Comparison of ENCODE assay signal across 18 mouse cellular contexts in the genomic region with DNA sequence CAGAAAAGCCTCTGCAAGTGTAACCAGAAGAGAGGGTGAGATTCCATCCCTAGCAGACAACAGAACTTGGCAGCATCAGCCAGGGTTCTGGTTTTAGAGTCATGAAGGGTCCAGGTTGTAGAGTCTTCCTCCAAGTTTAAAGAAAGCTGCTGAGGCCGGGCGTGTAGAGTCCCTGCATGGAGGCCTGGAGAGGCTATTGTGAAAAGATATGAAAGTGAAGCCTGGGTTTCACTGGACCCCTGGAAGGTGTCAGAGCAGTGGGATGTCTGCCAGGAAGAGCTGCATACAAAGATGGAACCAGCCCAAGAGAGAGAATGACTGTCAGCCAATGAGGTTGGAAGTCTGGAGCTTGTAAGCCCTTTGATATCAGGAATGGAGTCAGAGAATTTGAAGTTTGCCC.
DNase-seq lines count a peak whose midpoint lies in the region; TF ChIP-seq lines count a peak whose summit lies in the region.
"Had no signal": no experiment of that assay in that cellular context is flagged by ENCODE, and none has a peak within 500 bp of the region (broad histone marks: within the 10 kb centered on the region; RNA-seq: fewer than 3 reads in every experiment).

No protein-coding gene starts in this region.

- peak; percentile 43 to 44 for DNase-seq in cerebellum, postnatal 10 days
- no peak for DNase-seq in cerebellum, adult 8-10 months
- DNase-seq in left cerebral cortex, postnatal 4 days, result peak; percentile 6
- DNase-seq in left cerebral cortex, adult 8-10 months (ENCODE audit: low spot score in 2 of 2), result no peak
- DNase-seq in lung, postnatal 10 days, result peak; percentile 26
- DNase-seq in lung, adult 2 months, result no peak
- DNase-seq: adrenal gland, adult 8-10 months; adrenal gland, postnatal 25 days; cerebellum, adult 11-12 months; cerebellum, adult 9-11 months; gastrocnemius, postnatal 10 days; gastrocnemius, postnatal 36 days; heart, adult 18-20 months; heart, postnatal 14 days; heart, postnatal 4 days had no signal

- intact Hi-C loops in left cerebral cortex, postnatal 4 days (cut with DNase I), result no loop called here

- 78% methylated on average over 2 of the region's 2 CpGs for WGBS in lung, adult 2 months

- H3K4me1 ChIP-seq in lung, adult 2 months (ENCODE audit: control insufficient read depth, insufficient read depth, low read length), result no peaks in the 10 kb centered on the region
- H3K4me1 ChIP-seq: forebrain, embryonic 10.5 days; forebrain, embryonic 13.5 days had no signal

- no peak for TF ChIP-seq POLR2A in lung, adult 2 months (IDR thresholded peaks at IDR 0.05; ENCODE audit: borderline replicate concordance, extremely low read depth, low read depth, low read length)

- no peak for TF ChIP-seq CTCF in lung, adult 2 months (IDR thresholded peaks at IDR 0.05; ENCODE audit: insufficient read depth, low read length)

- H3K4me3 ChIP-seq in lung, adult 2 months (replicated peaks; ENCODE audit: extremely low read depth, low read depth, low read length), result no peak overlapping the region
- H3K4me3 ChIP-seq: forebrain, embryonic 10.5 days; forebrain, embryonic 13.5 days; heart, embryonic 13.5 days had no signal

Comparison
In these comparisons a context has a peak if more than half of its experiments do, and no peak if none do; other contexts are left out.
1. DNase-seq: peak in cerebellum, postnatal 10 days (2 of 2), left cerebral cortex, postnatal 4 days (single experiment) and lung, postnatal 10 days (single experiment); none in cerebellum, adult 8-10 months (single experiment), left cerebral cortex, adult 8-10 months (0 of 2) and lung, adult 2 months (single experiment).